Mouse (Mus musculus): ENCODE measurements around the gene Cbarp.

Cbarp gene

DNA sequence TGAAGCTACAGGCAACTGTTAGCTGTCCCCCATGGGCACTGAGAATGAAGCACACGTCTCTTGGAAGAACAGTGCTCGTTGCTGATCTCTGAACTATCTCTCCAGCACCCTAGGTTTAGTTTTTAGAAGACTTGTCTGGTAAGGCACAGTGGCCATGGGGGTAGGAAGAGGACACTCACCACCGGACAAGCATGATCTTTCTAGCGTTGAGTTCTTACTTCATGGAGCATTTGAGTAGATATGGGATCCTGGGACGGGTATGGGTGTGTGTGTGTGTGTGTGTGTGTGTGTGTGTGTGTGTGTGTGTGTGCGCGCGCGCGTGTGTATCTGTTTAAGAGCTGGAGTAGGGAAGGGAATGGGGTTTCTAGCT is at the start of gene Cbarp:
Gene Cbarp (minus strand): TSS at position 170 of the 370 bp plus-strand sequence.
- no peak for DNase-seq (ENCODE audit: low spot score in 2 of 2)

DNA sequence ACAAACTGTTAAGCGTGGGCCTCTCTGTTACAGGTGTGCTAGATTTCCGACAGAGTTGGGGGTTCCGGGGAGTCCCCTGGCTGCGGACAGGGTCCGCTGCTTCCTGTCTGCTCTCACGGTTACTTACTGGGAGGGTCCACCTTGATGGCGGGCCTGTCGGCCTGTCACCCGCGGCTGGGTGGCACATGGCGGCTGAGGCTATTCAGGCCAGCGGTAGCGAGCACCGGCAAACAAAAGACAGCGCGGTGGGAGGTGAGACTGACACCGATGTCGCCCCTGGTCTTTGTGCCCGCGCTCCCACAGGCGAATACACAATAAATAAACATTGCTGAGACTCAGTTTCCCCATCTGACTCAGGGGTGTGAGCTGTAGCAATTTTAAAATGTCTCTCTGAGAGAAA is 49.4 kb upstream of the Cbarp start:
- DNase-seq (ENCODE audit: low spot score in 2 of 2): no peak

DNA sequence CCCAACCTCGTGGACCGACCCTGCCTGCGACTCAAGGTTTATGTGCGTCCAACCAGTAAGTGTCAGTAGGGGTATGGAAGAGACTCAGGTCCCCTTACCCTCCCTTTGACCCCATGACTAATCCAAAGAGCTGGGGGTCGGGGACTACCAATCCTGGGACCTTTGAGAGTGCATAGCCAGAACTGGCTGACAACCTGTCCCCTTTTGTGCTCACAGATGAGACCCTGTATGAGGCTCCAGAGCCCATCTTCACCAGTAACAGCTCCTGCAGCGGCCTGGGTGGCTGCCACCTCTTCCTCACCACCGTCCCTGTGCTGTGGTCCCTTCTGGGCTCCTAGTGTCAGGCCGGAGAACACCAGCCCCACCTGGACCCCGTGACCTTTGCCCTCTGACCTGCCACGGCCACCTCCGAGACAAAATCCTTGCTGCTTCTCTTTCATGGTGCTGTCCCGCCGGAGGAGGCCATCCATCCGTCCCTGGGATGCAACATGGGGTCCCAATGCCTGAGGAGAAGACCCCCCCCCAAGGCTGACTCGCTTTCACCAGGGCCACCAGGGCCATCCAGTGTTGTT is 47.9 kb upstream of the Cbarp start:
- no peak for DNase-seq (ENCODE audit: low spot score in 2 of 2)

DNA sequence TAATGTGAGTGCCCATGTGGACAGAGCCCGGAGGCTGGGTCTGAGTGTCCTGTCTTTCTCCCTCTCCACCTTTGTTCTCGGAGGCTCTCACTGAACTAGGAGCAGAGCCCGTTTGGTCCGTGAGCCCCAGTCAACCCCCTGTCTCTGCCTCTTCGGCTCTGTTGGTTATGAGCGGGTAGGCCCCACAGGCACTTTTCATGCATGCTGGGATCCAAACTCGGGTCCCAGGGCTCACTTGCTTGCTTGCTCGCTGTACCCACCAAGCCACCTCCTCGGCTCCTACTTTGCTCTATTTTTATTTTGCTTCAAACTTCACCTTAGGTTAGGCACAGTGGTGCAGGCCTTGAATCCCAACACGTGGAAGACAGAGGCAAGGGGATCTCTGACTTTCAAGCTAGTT is 47.1 kb upstream of the Cbarp start:
- DNase-seq (ENCODE audit: low spot score in 2 of 2): no peak

DNA sequence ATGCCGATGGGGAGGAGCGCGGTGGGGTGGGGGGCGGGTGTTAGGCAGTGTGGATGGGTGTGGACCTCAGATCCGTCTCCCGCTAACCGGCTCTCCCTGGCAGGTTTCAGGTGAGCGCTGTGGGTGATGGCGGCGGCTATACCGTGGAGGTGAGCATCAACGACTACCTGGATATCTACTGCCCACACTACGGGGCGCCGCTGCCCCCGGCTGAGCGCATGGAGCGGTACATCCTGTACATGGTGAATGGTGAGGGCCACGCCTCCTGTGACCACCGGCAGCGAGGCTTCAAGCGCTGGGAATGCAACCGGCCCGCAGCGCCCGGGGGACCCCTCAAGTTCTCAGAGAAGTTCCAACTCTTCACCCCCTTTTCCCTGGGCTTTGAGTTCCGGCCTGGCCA is 46.0 kb upstream of the Cbarp start:
- no peak for DNase-seq (ENCODE audit: low spot score in 2 of 2)

DNA sequence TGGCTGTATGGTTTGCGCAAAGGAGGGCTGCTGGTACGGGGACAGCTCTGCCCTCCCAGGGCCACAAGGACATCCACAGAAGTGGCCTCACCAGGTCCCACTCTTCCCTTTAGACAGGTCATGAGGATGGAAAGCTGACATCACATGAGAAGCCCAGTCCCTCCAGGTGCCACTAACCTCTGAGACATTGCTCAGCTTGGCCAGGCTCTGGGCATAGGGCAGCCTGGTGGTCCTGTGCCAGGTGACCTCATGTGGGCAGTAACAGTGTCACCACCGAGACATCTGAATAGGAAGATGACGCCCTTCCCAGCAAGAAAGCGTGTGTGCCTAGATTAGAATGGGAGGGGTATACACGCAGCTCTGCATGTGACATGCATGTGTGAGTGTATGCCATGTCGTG is 41.9 kb upstream of the Cbarp start:
- DNase-seq (ENCODE audit: low spot score in 2 of 2): no peak

DNA sequence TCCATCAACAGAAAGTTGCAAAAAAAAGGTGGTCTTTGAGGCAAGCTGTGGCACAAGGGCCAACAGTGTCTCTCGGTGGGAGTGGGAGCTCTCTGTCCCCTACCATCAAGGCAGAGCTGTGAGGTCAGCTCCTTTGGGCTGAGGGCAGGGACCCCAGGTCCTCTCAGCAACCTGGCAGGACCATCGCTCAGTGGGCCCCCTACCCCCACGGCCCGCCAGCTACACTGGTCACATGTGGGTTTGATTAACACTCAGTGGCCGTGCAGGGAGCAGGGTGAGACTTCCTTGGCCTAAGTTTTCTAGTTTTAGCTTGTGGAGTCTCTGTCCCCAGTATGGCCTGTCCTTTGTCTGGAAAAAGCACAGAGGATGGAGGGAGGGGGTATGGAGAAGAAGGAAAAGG is 40.2 kb upstream of the Cbarp start:
- no peak for DNase-seq (ENCODE audit: low spot score in 2 of 2)

DNA sequence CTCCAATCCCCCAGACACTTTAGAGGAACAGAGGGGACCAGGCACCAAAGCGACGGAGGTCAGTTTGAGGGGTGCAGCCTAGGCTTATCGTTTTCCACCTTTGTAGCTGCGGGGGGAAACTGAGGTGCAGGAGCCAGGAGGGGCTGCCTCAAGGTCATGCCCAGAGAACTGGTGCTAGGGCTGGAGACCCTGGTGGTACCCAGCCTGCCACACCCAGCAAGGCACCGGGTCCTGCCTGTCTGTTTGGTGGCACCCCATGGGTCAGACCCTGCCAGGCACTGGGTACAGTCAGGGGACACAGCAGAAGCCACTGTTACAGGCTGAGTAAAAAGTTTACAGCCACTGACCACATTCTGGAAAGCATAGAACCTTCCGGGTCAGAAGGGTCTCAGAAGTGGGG is 39.7 kb upstream of the Cbarp start:
- DNase-seq (ENCODE audit: low spot score in 2 of 2): no peak

DNA sequence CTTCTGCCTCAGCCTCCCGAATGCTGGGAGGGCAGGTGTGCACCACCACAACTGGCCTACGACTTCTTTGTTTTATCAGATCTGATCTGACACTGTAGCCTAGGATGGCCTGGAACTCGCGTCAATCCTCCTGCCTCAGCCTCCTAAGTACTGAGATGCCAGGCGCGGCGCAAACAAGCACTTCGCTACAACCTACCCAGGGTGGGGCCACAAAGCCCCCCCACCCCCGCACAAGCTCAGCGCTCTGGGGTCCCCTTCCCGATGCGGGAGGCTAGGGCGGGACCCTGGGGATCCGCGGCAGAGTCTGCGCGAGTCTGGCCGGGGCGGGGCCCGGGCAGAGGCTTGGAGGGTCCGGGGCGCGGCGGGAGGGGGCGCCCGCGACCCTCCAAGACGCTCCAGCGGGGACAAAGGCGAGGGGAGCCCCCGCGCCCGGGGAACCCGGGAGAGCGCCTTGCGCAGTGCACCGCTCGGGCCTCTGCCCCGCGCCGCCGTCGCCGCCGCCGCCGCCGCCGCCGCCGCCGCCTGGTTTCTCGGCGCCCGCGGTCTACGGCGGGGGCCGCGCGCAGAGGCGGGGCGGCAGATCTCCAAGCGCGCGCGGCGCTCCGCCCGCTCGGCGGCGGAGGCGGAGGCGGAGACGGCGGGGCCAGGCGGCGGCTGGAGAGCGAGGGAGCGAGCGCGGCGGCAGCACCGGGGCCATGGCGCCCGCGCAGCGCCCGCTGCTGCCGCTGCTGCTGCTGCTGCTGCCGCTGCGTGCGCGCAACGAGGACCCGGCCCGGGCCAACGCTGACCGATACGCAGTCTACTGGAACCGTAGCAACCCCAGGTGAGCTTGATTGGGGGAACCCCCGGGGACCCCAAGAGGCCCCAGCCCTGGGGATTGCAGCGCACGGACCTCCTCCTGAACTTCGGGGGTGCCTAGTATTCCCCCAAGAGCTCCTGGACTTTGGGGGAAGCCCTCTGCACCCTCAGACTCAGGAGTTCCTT is 38.7 kb upstream of the Cbarp start, which contains the start of gene Efna2:
Gene Efna2 (plus strand): TSS at position 415 of the 984 bp plus-strand sequence.
- no peak for DNase-seq (ENCODE audit: low spot score in 2 of 2)

DNA sequence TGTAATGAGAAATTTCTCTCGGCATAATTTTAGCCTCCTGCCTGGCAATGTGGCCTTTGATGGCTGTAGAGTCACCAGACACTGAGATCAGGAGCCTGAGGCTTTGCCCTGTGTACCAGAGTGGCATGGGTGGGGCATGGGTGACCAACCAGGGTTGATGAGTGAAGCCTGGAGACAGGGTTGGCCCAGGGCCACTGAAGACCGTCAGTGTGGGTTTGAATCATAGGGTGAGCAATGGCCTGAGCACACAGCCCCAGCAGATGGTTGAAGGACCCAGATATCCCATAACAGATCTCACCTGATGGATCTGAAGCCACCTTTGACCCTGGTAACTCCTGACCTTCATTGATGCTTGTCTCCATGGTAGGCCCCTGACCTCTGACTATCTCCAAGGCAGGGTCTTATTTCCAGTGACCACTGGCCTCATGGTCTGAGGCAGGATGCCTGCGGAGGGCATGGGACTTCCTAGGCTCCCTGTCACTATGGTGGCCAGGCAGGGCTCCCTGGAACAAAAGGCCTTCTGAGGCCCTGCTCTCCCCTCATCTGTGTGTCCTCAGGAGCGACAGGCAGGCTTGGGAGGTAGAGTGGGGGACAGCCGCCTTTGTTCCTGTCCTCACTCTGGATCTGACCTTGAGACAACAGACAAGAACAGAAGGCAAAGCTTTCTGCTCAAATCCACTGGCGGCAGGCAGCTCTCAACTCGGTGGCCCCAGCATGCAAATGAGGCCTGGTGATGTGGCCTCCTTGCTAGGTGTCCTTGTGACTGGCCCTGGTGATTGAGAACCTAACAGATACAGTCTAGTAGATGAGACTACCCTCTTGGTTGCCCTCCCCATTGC is 37.0 kb upstream of the Cbarp start:
- no peak for DNase-seq (ENCODE audit: low spot score in 2 of 2)

DNA sequence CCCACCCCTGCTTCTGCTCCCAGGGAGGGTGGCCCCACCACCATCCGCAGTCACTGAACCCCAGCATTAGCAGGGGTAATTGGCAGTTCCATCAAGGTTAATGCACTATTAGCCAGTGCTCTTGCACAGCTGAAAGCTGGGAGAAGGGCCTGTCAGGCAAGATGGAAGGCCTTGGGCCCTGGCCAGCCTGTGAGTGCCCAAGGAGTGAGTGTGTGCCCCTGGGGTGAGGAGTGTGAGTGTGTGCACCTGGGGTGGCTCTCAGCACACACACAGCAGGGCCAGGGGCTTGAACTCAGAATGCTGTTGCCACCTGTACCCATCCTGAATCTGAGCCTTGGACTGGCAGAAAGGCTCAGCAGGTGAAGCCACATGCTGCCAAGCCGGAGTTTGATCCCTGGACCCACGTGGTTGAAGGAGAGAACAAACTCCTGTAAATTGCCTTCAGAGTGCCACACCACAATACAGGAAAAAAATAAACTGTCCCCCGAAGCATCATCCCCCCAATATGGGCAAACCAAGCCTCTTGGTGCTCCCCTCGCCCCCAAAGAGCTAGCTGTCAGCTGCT is 35.7 kb upstream of the Cbarp start:
- DNase-seq (ENCODE audit: low spot score in 2 of 2): no peak

DNA sequence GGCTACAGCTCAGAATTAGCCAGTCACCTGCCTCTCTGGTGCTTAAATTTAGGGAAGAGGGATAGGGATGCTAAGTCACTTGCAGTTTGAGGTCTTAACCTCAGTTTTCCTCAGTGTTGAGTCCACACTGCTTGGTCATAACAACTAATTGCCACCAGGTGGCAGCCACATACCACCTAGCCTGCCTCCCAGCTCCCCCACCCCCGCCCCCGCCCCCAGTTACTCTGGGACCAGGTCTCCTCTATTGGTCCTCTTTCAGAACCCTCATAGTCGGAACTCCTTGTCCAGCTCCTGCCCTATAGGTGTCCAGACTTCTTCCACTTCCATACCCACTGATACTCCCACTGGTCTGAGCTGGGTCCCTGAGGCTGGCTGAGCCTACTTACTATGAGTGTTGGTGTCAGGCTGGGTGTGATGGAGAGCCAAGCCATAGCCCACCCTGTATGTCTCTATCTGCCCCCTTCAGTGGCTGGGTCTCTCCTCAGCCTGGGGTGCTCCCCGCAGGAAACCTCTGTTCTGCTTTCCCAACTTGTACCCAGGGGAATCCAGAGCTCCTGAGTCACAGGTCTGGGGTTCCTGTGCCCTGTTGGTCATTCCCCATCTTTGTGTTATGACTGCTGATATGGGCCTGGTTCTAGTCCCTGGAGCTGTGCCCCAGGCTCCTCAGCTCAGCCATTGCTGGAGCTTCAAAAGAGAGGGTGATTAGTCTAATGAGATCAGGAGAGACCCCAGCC is 35.1 kb upstream of the Cbarp start:
- DNase-seq (ENCODE audit: low spot score in 2 of 2): no peak

DNA sequence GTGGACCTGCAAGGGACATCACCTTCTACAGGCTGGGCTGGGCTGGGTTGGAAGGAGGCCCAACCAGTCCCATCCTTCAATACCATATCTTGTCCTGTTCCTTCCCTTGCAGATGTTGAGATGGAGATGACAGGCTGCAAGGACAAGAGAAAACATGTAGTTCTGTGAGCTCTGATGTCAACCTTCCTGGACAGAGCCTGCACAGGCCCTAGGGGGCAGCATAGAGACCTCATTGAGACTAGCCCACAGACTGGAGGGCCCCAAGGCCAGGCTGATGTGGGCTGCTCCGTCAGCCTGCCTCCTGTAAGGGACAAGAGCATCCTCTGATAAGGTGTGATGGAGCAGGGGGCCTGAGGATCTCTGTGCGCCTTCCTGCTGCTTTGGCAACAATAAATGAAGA is 34.1 kb upstream of the Cbarp start:
- DNase-seq (ENCODE audit: low spot score in 2 of 2): peak in 1 of 2 experiments; percentile 78

DNA sequence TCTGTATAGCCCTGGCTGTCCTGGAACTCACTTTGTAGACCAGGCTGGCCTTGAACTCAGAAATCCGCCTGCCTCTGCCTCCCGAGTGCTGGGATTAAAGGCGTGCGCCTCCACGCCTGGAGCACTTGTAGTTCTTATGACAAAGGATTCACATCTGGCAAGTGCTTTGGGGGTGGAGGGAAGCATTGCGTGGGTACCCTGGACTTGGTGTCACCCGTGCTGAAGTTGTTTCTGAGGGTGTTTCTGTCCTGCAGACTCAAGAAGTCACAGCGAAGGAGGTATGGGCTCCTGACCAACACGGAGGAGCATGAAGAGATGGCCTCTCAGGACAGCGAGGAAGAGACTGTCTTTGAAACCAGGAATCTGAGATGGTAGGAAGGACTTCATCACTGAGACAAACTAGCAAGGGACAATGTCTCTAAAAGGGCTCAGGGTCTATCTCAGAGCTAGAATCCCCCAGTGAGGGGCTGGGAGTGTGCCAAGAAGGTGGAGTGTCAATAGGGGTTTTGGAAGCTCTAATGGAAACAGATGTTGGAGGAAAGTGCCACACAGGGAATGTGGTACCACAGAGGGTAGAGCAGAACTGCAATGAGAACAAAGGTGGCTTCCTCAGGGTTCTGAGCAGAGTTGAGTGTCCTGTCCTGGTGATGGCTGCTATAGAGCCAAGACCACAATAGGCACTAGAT is 33.5 kb upstream of the Cbarp start:
- DNase-seq (ENCODE audit: low spot score in 2 of 2): no peak

DNA sequence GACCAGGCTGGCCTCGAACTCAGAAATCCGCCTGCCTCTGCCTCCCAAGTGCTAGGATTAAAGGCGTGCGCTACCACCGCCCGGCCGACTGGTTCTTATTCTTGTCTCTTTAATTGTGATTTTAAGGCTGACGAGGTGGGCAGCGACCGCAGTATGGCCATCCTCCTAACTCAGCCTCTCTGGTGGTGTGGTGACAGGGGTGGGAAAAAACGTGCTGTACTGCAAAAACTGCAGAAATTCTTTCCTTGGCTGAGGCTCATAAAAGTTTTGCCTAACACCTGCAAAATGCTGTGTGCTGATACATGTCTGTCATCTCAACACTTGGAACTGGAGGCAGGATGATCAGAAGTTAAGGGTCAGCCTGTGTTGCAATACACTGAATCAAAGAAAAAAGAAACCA is 32.7 kb upstream of the Cbarp start:
- DNase-seq (ENCODE audit: low spot score in 2 of 2): no peak

DNA sequence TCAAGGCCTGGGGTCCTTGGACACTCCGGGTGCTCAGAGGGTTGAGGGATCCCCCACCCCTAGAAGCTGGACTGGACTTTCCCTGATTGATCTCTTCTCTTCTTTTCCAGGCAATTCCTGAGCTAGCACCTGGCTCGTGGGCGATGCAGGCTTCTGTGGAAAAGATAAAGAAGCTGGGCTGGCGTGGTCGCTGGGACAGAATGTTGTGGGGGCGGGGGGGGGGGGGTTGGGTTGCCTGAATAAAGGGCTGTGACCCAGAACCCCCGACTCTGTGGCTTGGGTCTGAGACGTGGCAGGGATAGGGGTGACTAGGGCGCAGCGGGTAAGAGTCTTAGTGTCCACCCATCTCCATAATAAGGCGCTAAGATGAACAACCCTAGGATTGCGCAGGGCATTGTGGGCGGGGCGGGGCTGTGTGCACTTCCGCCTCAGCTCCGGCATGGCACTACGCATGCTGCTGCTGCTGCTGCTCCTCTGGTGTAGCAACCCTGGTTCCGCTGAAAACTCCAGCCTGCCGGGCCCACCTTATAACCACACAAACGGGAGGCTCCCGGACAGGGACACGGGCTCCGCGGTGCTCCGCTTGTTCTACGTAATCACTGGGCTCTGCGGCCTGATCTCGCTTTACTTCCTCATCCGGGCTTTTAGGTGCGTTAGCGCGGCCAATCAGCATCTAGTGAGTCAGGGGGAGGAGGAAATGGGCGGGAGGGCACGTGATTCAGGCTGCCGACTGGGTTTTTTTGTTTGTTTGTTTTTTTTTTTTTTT is 32.1 kb upstream of the Cbarp start, which contains the start of gene 1600002K03Rik:
Gene 1600002K03Rik (plus strand): TSS at position 418 of the 766 bp plus-strand sequence.
- DNase-seq (ENCODE audit: low spot score in 2 of 2): peak; percentile 83 to 91

DNA sequence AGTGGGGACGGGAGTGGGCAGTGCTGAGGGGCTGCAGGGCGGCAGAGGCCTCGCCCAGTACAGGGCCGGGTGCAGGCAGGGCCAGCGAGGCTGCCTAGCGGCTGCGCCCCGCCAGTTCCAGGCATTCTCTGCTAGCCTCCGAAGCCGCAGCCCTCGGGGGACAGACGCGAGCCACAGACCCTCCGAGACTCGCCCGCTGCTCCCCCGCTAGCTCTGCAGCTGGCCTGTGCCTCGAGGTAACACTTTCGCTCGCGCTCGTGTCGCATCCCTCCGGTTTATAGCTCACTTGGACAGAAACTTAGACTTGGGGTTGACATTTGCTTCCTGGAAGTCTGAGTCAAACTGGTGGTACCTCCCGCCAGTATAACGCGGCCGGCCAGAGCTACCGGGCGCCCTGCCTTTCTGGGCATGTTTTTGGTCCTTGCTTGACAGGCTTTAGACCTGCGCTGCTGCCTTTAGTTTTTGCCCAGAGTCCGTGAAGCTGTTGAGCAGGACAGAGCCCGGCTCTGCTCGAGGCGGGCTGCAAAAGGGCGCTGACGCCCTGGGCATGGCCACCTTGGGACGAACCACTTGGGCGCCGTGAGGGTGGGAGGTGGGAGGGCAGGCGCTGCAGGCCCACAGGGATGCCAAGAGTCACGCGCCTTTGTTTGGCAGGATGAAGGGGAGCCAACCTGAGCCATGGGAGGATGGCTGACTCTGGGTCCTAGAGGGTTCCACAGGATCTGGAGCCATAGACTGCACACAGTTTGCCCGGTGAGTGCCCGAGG is 31.3 kb upstream of the Cbarp start:
- peak in 1 of 2 experiments; percentile 71 for DNase-seq (ENCODE audit: low spot score in 2 of 2)

DNA sequence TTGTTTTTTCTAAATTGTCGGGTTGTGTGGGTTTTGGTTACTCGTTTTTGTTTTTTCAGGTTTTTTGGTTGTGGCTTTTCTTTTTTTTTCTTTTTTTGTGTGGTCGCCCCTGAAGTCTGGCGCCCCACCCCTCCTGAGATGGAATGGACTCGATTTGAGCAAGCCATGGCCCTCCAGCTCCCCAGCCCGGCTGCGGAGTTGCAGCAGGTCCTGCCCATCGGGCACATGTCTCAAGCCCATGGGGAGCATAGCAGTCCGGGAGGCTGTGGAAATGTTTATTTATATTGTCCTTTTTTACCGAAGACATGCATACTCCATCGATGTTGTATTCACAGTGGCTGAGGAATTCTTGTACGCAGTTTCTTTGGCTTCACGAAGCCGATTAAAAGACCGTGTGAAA is 30.6 kb upstream of the Cbarp start:
- no peak for DNase-seq (ENCODE audit: low spot score in 2 of 2)

DNA sequence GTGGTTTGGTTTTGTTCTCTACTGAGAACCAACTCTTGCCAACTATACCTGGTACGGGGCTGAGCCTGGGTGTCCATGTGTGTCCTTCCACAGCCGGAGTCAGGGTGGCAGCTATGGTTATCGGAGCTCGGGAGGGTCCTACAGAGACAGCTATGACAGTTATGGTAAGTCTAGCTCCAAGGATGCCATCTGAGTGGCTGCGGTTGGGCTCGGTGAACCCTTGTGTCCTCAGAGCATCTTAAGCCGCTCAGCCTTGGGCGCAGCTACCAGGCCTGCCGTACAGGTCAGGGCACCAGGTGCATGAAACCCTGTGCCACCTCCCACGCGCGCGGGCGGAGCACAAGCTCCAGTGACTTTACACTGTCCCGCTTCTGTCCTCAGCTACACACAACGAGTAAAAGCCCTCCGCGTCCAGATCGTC is 30.0 kb upstream of the Cbarp start:
- no peak for DNase-seq (ENCODE audit: low spot score in 2 of 2)

All from spleen, postnatal 4 days (tissue).